8 mouse cellular contexts compared by ENCODE assay signal in the genomic region with DNA sequence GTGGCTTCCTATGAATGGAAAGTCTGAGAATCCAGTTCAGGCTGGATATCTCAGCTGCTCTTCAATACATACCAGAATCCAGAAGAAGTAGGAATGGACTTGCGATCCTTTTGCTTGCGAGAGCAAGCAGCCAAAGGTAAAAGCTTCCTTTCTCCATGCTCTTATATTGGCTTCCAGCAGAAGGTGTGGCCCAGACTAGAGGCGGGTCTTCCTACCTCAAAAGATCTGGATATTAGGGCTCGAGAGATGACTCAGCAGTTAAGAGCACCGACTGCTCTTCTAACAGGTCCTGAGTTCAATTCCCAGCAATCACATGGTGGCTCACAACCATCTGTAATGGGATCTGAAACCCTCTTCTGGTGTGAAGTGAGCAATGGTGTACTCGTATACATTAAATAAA. TPM values are rescaled to one million over a fixed set of nuclear protein-coding genes. Genes with fewer than 3 reads are reported as not detected.
DNase-seq lines count a peak whose midpoint lies in the region; ATAC-seq and TF ChIP-seq lines count a peak whose summit lies in the region.

A gene (minus strand): TSS at position 108 of the 400 bp plus-strand sequence.

- H3K9ac ChIP-seq in ES-E14 (ENCODE audit: insufficient read depth, low read depth, low read length, poor library complexity, severe bottlenecking): no peak within 1 kb of the TSS
- H3K9ac ChIP-seq in limb, embryonic 13.5 days: no peak within 1 kb of the TSS

- no peak for DNase-seq in ES-E14 (ENCODE audit: low read depth, low spot score)
- DNase-seq in forebrain, embryonic 10.5 days (ENCODE audit: extremely low spot score, low spot score): no peak
- DNase-seq in heart, postnatal 25 days (ENCODE audit: low spot score): no peak
- DNase-seq in frontal cortex, postnatal 10 days (ENCODE audit: low spot score in 2 of 2): no peak
- DNase-seq in right cerebral cortex, postnatal 36 days (ENCODE audit: low spot score in 2 of 2): no peak

- H3K4me2 ChIP-seq in limb, embryonic 13.5 days (replicated peaks): no peak within 1 kb of the TSS

- no peaks in the 10 kb centered on the region for H3K9me3 ChIP-seq in ES-E14 (ENCODE audit: control insufficient read depth, insufficient read depth, low read depth, low read length)
- no peaks in the 10 kb centered on the region for H3K9me3 ChIP-seq in forebrain, embryonic 10.5 days
- H3K9me3 ChIP-seq in limb, embryonic 13.5 days: no peaks in the 10 kb centered on the region

- peaks cover 2 to 5% of the 10 kb centered on the region in 2 experiments; a peak in 1 of 4 replicates for H3K4me1 ChIP-seq in ES-E14 (ENCODE audit: control insufficient read depth in 2 of 2, insufficient read depth in 2 of 2, low read length in 2 of 2, poor library complexity in 1 of 2)
- H3K4me1 ChIP-seq in forebrain, embryonic 10.5 days: peaks cover 11% of the 10 kb centered on the region
- peaks cover 3% of the 10 kb centered on the region; the same call in 1 of the 2 replicates for H3K4me1 ChIP-seq in limb, embryonic 13.5 days

- H3K36me3 ChIP-seq in C2C12 (ENCODE audit: control insufficient read depth, insufficient read depth): no peaks in the 10 kb centered on the region
- no peaks in the 10 kb centered on the region for H3K36me3 ChIP-seq in ES-E14 (ENCODE audit: control insufficient read depth, insufficient read depth, low read length, poor library complexity, severe bottlenecking)
- no peaks in the 10 kb centered on the region for H3K36me3 ChIP-seq in forebrain, embryonic 10.5 days (replicated peaks)
- no peaks in the 10 kb centered on the region for H3K36me3 ChIP-seq in limb, embryonic 13.5 days

- peaks cover 20% of the 10 kb centered on the region for H3K79me2 ChIP-seq in C2C12 (ENCODE audit: control insufficient read depth, insufficient read depth)

- H3K27ac ChIP-seq in ES-E14 (ENCODE audit: insufficient read depth, low read depth, low read length, poor library complexity, severe bottlenecking): no peak within 1 kb of the TSS
- no peak within 1 kb of the TSS for H3K27ac ChIP-seq in forebrain, embryonic 10.5 days
- H3K27ac ChIP-seq in limb, embryonic 13.5 days: no peak within 1 kb of the TSS

- ATAC-seq in limb, embryonic 13.5 days (ENCODE audit: low FRiP score, low read depth): no peak
- ATAC-seq in neutrophil, adult 5-6 weeks (ENCODE audit: extremely low read depth, insufficient number of reproducible peaks, low FRiP score, poor library complexity, severe bottlenecking): no peak

- no peak within 1 kb of the TSS for H3K4me3 ChIP-seq in C2C12 (ENCODE audit: insufficient read depth, poor library complexity, severe bottlenecking)
- no peak within 1 kb of the TSS for H3K4me3 ChIP-seq in ES-E14 (ENCODE audit: insufficient read depth in 1 of 2, low read depth in 1 of 2, low read length in 2 of 2, poor library complexity in 1 of 2, severe bottlenecking in 1 of 2)
- no peak within 1 kb of the TSS for H3K4me3 ChIP-seq in forebrain, embryonic 10.5 days
- no peak within 1 kb of the TSS for H3K4me3 ChIP-seq in limb, embryonic 13.5 days

- H3K79me3 ChIP-seq in C2C12 (ENCODE audit: low read depth): peaks cover 13% of the 10 kb centered on the region

- no peaks in the 10 kb centered on the region for H3K27me3 ChIP-seq in C2C12 (ENCODE audit: control insufficient read depth, insufficient read depth, insufficient read length)
- H3K27me3 ChIP-seq in forebrain, embryonic 10.5 days (ENCODE audit: poor library complexity, severe bottlenecking): no peaks in the 10 kb centered on the region
- H3K27me3 ChIP-seq in limb, embryonic 13.5 days: no peaks in the 10 kb centered on the region

- H3ac ChIP-seq in C2C12 (ENCODE audit: control insufficient read depth, insufficient read length, low read depth): no peak within 1 kb of the TSS

- intact Hi-C loops in heart, postnatal 25 days (cut with DNase I): loop anchor here (10.0 kb wide), 1 partner anchor 315 kb away; a partner anchor contains a TSS

- no peak for TF ChIP-seq CTCF in C2C12 (IDR thresholded peaks at IDR 0.05; ENCODE audit: control insufficient read depth, insufficient read depth, insufficient read length)

- in situ Hi-C loops in ES-E14 (cut with MboI; ENCODE audit: low sequenced_read_pairs in 2 of 2, unreplicated experiment in 2 of 2): no loop called here

- 90% methylated on average over 6 of the region's 6 CpGs for WGBS in forebrain, embryonic 10.5 days
- 85% methylated on average over 6 of the region's 6 CpGs for WGBS in limb, embryonic 13.5 days

TF ChIP-seq in C2C12, 6 proteins besides CTCF, POLR2A, EP300 and RAD21:
- TF ChIP-seq MYOD1 (IDR thresholded peaks at IDR 0.05; ENCODE audit: control insufficient read depth, insufficient read length, low read depth): no peak
- TF ChIP-seq MYOG (IDR thresholded peaks at IDR 0.05; ENCODE audit: control insufficient read depth, extremely low read depth, insufficient read length): no peak
- no peak for TF ChIP-seq CEBPB (IDR thresholded peaks at IDR 0.05; ENCODE audit: low read depth)
- TF ChIP-seq FOSL1 (IDR thresholded peaks at IDR 0.05; ENCODE audit: insufficient read depth, low read length, poor library complexity, severe bottlenecking): no peak
- TF ChIP-seq USF1 (IDR thresholded peaks at IDR 0.05; ENCODE audit: low read depth): no peak
- no peak for TF ChIP-seq MAX (IDR thresholded peaks at IDR 0.05)

TF ChIP-seq in ES-E14, 5 proteins besides CTCF, POLR2A, EP300 and RAD21:
- TF ChIP-seq MAFK (IDR thresholded peaks at IDR 0.05; ENCODE audit: insufficient read depth, low read depth, low read length): peak; percentile 90
- TF ChIP-seq CHD2 (IDR thresholded peaks at IDR 0.05; ENCODE audit: low read depth, low read length): no peak
TF ChIP-seq in ES-E14: peak in this region for 1.

RNA-seq across cellular contexts. Expression of the gene that starts here (rescaled TPM):
- 36.6 TPM for polyA plus RNA-seq in C2C12 (2012; fragmentation: generic; extraction: Trizol)
- 116 and 129 TPM in 2 replicates for total RNA-seq in ES-E14 (2012; rRNA removed)
- 243 and 253 TPM in 2 replicates for polyA plus RNA-seq in forebrain, embryonic 10.5 days (2016; fragmentation: Nextera tagmentation; extraction: Ambion mirVana)
- total RNA-seq in heart, postnatal 25 days (2021): 10 to 100 TPM; 27.9 to 35.2 TPM
- 178 and 191 TPM in 2 replicates for polyA plus RNA-seq in limb, embryonic 13.5 days (2015; fragmentation: Nextera tagmentation; extraction: Ambion mirVana)
- total RNA-seq in neutrophil, adult 5-6 weeks (2017): 121 and 129 TPM in 2 replicates
